Mouse (Mus musculus) layer of hippocampus, adult 9-10 months (tissue): ENCODE data around the gene Fasn.

Experiments used
- DNase-seq: peaks from one replicate; pipeline ENCODE4 v3.0.0; 2022; ENCODE audit warnings: low spot score

The Fasn gene

GRCm38 (mm10) chr11:120828416-120828815, 4.1 kb upstream of the Fasn start:
- no peak for DNase-seq

GRCm38 (mm10) chr11:120826016-120826953, 1.9 kb upstream of the Fasn start:
- no peak for DNase-seq

DNA sequence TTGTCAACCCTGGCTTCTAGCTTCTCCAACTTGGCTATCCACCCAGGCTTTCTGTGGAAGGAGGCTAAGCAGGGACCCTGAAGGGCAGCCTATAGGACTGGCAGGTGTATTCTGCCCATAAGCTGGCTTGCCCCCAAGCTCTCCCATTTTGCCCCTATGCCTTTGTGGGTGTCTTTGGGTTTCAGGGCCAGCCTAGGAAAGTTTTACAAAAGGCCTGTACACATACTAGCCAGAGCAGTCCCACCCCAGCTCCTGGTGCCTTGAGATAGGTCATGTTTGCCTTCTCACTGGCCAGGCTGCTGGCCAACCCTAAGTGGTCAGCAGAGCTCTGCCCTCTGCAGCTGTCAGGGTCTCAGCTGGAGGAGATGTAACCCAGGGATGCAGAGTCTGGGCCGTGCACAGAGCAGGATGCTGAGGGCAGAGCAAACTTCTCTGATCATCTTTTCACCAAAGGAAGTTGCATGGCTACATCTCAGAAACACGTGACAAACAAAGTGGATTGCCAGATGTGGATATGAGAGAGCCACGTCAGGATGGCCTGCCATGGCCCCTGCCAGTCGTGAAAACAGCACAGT, 1.0 kb upstream of the Fasn start:
- DNase-seq, result no peak

- DNase-seq, result no peak
Measured at GRCm38 (mm10) chr11:120824787-120825288, 491 bp upstream of the Fasn start.

DNA sequence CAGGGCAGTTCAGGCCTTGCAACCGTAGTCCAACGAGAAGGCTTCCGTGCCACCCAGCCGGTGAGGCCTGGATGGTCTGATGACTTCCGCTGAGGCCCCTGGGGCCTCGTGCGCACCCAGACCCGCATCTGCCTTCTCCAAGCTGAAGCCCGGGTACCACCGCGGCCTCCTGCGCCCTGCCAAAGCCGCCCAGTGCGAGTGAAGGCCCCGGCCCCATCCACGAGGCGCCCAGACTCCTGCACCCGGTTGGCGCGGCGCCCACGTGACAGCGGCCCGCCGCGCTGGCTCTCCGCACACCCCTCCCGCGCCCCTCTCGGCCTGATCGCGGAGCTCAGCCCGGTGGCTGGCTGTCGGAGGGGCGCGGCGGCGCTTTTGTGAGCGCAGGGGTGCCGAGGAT, 798 bp downstream of the Fasn start:
- no peak for DNase-seq

GRCm38 (mm10) chr11:120822831-120823550, 1.4 kb downstream of the Fasn start:
- DNase-seq, result no peak

DNA sequence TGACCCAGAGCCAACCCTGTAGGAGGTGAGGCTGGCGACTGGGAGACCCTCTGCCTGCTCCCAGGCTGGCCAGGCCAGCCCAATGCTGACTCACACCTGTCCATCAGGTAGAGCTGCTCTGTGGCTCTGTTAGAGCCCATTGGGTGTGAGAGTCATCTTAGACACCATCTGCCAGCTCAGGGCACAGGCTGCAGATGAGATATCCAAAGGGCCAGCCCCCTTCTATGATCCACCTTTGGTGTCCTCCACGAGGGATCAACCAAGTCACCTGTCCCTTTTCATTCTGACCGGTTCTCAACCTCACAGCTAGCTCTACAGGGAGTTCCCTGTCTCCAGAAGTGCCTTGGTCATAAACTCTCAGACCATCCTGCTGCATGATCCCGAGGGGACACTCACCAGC, 2.0 kb downstream of the Fasn start:
- no peak for DNase-seq

DNA sequence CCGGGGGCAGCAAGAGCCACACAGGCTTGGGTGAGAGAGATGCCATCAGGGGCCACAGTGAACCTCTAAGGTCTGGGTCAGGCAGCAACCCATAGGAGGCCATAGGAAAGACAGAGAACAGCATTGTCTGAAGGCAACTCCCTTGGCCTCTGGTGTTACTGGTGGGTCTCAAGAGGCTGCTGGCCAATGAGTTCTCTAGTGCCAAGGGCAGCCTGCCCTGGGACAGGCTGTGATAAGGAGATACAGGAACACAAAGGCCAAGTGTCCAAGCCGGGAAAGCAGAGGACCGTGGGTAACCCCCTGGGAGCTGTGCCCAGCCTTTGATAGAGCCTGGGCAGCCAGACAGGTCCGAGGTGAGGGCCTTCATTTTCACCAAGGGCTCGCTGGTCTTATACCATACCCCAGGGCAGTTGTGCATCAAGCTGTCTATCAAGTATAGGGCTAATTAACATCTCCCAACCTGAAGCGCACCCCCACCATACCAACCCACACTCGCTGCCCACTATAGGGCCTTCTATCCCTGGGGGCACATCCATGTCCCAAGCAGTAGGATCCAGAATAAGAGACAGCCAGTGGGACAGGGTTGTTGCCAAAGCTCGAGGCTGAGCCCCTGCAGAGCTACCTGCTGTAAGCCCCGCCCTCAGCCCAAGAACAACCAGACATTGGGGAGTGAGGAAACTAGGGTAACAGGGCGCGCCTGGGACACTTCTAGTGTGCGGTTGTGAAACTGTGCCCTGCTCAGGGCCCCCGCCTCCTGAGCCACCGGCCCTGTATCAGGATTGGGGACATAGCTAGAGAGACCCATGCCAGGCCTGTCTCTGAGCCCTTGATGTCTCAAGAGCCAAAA, 3.0 kb downstream of the Fasn start:
- no peak for DNase-seq

DNA sequence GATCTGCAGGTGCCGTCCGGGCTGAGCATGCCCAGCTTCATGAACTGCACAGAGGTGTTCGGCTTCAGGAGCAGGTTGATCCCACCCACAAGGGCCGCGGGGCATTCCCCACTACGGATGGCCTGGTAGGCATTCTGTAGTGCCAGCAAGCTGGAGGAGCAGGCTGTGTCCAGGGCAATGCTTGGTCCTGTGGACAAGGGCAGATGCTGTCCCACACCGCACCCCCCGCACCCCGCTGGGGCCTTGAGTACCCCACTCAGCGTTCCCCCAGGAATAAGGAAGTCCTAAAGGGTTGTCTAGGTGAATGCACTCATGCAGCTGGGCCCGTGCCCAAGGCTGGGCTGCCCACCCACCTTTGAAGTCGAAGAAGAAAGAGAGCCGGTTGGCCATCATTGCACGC, 3.8 kb downstream of the Fasn start:
- DNase-seq, result no peak

- no peak for DNase-seq
Measured at GRCm38 (mm10) chr11:120819556-120819955, 4.8 kb downstream of the Fasn start.

DNA sequence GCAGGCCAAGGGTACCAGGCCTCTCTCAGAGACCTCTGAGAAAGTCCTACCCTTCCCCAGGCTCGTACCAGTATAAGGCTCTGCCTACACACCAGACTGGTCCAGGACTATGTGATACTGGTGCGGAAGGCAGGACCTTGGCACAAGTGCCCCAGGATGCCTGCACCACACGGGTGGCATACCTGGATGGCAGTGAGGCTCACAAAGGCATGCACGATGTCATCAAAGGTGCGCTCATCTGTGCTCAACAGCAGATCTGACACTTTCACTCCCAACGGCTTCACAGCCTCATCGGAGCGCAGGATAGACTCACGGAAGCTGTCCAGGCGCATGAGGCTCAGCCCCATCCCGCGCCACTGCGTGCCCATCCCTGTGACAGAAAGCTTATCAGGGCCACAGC, 6.1 kb downstream of the Fasn start:
- DNase-seq, result no peak

- no peak for DNase-seq
Measured at GRCm38 (mm10) chr11:120817358-120817757, 7.0 kb downstream of the Fasn start.

- no peak for DNase-seq
Measured at GRCm38 (mm10) chr11:120812068-120812467, 12.3 kb downstream of the Fasn start.

- DNase-seq, result no peak
Measured at GRCm38 (mm10) chr11:120808010-120808409, 16.3 kb downstream of the Fasn start.

- DNase-seq, result no peak
Measured at GRCm38 (mm10) chr11:120805375-120806298, 18.7 kb downstream of the Fasn start.

- no peak for DNase-seq
Measured at GRCm38 (mm10) chr11:120804769-120805168, 19.6 kb downstream of the Fasn start.

- no peak for DNase-seq
Measured at GRCm38 (mm10) chr11:120804274-120804673, 20.1 kb downstream of the Fasn start.

DNA sequence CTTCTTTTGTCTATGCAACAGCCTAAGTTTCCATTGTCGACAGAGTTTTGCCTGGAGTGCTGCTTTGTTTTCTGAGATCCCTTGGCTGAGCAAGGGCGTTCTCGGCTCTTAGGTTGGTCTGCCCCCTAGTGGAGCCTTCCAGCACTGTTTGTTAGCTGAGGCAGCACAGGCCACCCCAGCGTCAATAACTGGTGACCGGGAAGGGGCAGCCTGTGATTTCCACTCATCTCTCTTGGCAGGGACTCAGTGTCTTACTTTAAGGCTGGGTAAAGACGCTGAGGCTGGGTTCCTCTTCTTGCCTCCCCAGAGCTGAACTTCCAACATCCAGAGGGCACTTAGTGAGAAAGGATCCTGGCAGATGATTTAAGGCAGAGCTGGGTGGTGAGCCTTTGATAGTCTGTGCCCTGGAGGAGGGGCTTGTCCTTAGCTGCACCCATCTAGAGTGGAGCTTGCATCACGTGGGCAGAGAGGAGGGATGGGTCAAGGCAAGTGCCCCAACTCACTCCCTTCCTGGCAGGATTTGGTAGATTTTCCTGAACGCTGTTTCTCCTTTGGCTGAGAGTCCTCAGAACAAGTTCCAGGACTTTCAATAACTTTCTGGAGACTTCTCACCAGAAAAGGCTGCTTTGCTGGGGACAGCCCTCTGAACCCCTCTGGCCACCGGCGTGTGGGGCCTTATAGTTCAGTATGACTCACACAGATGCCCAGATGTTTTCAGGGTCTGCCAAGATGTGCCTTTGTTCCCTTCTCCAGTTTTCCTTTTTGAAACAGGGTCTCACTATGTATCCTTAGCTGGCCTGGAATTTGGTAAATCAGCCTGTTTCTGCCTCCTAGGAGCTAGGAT, 24.1 kb downstream of the Fasn start:
- DNase-seq, result peak; percentile 76

- DNase-seq, result no peak
Measured at GRCm38 (mm10) chr11:120799316-120799890, 24.9 kb downstream of the Fasn start.
